7 mouse cellular contexts compared by ENCODE assay signal in the genomic region with DNA sequence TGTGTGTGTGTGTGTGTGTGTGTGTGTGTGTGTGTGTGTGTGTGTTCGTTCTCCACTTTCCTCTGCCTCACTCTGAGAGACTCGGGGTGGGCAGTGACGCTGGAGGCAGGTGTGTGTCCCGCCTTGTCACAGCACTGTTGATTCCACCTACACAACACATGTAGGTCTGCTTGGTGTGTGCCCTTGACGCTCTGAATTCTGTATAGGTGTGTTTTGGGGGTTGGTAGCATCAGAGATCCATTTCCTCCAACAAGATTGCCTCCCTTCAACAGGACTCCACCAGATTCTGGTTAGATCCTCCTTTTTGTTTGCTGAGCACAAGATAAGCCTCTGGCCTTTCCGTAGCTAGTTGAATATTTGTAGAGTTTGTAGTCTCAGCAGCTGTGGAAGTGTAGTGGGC.
A peak's percentile ranks its signal among the peaks of the same experiment; 100 is the strongest.
DNase-seq lines count a peak whose midpoint lies in the region; ATAC-seq and TF ChIP-seq lines count a peak whose summit lies in the region.

No protein-coding gene starts in this region.

- H3K4me1 ChIP-seq in bone marrow, adult 2 months (ENCODE audit: control insufficient read depth, insufficient read depth, low read length): peaks cover 6% of the 10 kb centered on the region; the same call in 1 of the 2 replicates
- H3K4me1 ChIP-seq in embryonic facial prominence, embryonic 12.5 days: peaks cover 7% of the 10 kb centered on the region
- peaks cover 9% of the 10 kb centered on the region for H3K4me1 ChIP-seq in liver, embryonic 16.5 days (ENCODE audit: control insufficient read depth, low read depth, low read length)

- no peak for TF ChIP-seq CTCF in bone marrow, adult 2 months (IDR thresholded peaks at IDR 0.05; ENCODE audit: control insufficient read depth, insufficient read depth, low read length)

- DNase-seq in left cerebral cortex, postnatal 25 days (ENCODE audit: low spot score in 2 of 2): peak; percentile 19 to 41
- no peak for DNase-seq in left cerebral cortex, postnatal 4 days
- DNase-seq in adrenal gland, adult 18-20 months (ENCODE audit: low spot score in 2 of 2): no peak
- no peak for DNase-seq in ovary, postnatal 14 days (ENCODE audit: low spot score)

- no peak for ATAC-seq in embryonic facial prominence, embryonic 12.5 days (ENCODE audit: insufficient number of reproducible peaks, insufficient read depth, low FRiP score, low TSS enrichment)
- ATAC-seq in liver, embryonic 16.5 days (ENCODE audit: low read depth): no peak

- TF ChIP-seq POLR2A in bone marrow, adult 2 months (IDR thresholded peaks at IDR 0.05; ENCODE audit: borderline replicate concordance, control insufficient read depth, low read depth, low read length): no peak

- peaks cover 17% of the 10 kb centered on the region; the same call in 1 of the 2 replicates for H3K27me3 ChIP-seq in embryonic facial prominence, embryonic 12.5 days
- H3K27me3 ChIP-seq in liver, embryonic 16.5 days (ENCODE audit: control insufficient read depth, insufficient read depth, low read depth, low read length): peaks cover 3% of the 10 kb centered on the region; the same call in 1 of the 2 replicates

- intact Hi-C loops in left cerebral cortex, postnatal 25 days (cut with DNase I): loop anchor here (2.0 kb wide), 2 partner anchors 66 to 150 kb away; no protein-coding TSS in a partner anchor
- intact Hi-C loops in left cerebral cortex, postnatal 4 days (cut with DNase I): loop anchor here (5.0 to 10.0 kb wide), 2 partner anchors 75 to 122 kb away; no protein-coding TSS in a partner anchor

- no peak overlapping the region; the same call in 1 of the 2 replicates for H3K9ac ChIP-seq in embryonic facial prominence, embryonic 12.5 days
- peak overlapping the region; percentile 73 for H3K9ac ChIP-seq in liver, embryonic 16.5 days (ENCODE audit: low read depth, low read length)

- H3K4me3 ChIP-seq in bone marrow, adult 2 months (replicated peaks; ENCODE audit: control insufficient read depth, low read depth, low read length): peak overlapping the region; percentile 68
- H3K4me3 ChIP-seq in embryonic facial prominence, embryonic 12.5 days: 0 out of 2 replicates have a peak overlapping the region, but pooled peaks have one; percentile 51
- H3K4me3 ChIP-seq in liver, embryonic 16.5 days (ENCODE audit: low read depth, low read length): peak overlapping the region; percentile 69

- H3K4me2 ChIP-seq in embryonic facial prominence, embryonic 12.5 days (replicated peaks): peak overlapping the region; percentile 92
- H3K4me2 ChIP-seq in liver, embryonic 16.5 days (ENCODE audit: low read depth, low read length): peak overlapping the region; percentile 79

- 3% methylated on average over 6 of the region's 6 CpGs for WGBS in bone marrow, adult 2 months
- 73% methylated on average over 5 of the region's 6 CpGs for WGBS in embryonic facial prominence, embryonic 12.5 days
- WGBS in liver, embryonic 16.5 days (ENCODE audit: insufficient replicate concordance): 33% methylated on average over 6 of the region's 6 CpGs

- H3K36me3 ChIP-seq in embryonic facial prominence, embryonic 12.5 days: no peaks in the 10 kb centered on the region
- no peaks in the 10 kb centered on the region for H3K36me3 ChIP-seq in liver, embryonic 16.5 days (ENCODE audit: control insufficient read depth, insufficient read depth)

- H3K27ac ChIP-seq in bone marrow, adult 2 months (ENCODE audit: control insufficient read depth, insufficient read depth, low read depth, low read length, poor library complexity): peak overlapping the region; percentile 13; the same call in 1 of the 2 replicates
- no peak overlapping the region for H3K27ac ChIP-seq in embryonic facial prominence, embryonic 12.5 days
- H3K27ac ChIP-seq in liver, embryonic 16.5 days (ENCODE audit: low read length): peak overlapping the region; percentile 52

- no peaks in the 10 kb centered on the region for H3K9me3 ChIP-seq in embryonic facial prominence, embryonic 12.5 days
- no peaks in the 10 kb centered on the region for H3K9me3 ChIP-seq in liver, embryonic 16.5 days (replicated peaks; ENCODE audit: control insufficient read depth, low read length)

Comparison
In these comparisons a context has a peak if more than half of its experiments do, and no peak if none do; other contexts are left out.
1. DNase-seq: peak in left cerebral cortex, postnatal 25 days (2 of 2); none in left cerebral cortex, postnatal 4 days (single experiment), adrenal gland, adult 18-20 months (0 of 2) and ovary, postnatal 14 days (single experiment).
2. Peak in every context shown above with its lines, with median percentiles within 50 percentile points of each other: H3K4me3 ChIP-seq.